Mouse (Mus musculus) megakaryocyte-erythroid progenitor cell, adult 5-6 weeks (primary cell): ENCODE results near the gene Bex6. TPM values are rescaled to one million over a fixed set of nuclear protein-coding genes. Genes with fewer than 3 reads are reported as not detected.
A peak's percentile ranks its signal among the peaks of the same experiment; 100 is the strongest.

Experiments
- ATAC-seq: replicated peaks from 2 replicates; pipeline ENCODE4 v1.8.0; 2016; ENCODE audit warnings: mild to moderate bottlenecking, inconsistent platforms; ENCODE audit not compliant: severe bottlenecking, poor library complexity, low FRiP score, low TSS enrichment
- total RNA-seq, 2 experiments: library from RNA; stranded (forward) in 1 of 2; stranded (reverse) in 1 of 2; fragments of 200-1000, 215-1000 nt in 1 of 2; fragments of >200 nt in 1 of 2; fragmentation: Nextera tagmentation in 1 of 2; gene quantifications; 2 replicates each; pipeline ENCODE4 v1.2.3; 2014 to 2017

Gene Bex6
- total RNA-seq (2014; fragmentation: Nextera tagmentation) (0.81 TPM in 1 of 2 replicates, not detected in the other), total RNA-seq (2017) (3.6 TPM in 1 of 2 replicates, not detected in the other)

DNA sequence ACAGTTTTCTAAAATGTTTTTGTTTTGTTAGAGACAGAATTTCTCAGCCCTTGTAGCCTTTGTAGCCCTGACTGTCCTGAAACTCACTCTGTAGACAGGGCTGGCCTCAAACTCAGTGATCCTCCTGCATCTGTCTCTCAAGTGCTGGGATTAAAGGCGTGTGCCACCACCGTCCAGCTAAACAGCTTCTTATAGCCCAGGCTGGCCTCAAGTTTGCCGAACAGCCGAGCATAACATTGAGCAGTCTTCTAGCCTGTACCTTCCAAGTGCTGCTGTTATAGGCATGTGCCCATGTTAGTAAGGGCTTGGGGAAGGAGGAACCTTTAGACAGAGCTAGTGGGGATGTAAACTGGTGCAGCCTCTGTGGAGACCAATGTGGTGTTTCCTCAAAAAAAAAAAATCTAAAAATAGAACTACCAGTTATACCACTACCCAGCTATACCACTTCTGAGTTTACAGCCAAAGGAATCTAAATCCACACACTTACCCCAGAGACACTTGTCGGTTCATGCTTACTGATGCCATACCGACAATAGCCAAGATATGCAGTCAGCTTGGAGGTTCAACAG, at the start of gene Bex6:
TSS of gene Bex6 (plus strand) at position 491 of the 569 bp plus-strand sequence.
- ATAC-seq = no peak

DNA sequence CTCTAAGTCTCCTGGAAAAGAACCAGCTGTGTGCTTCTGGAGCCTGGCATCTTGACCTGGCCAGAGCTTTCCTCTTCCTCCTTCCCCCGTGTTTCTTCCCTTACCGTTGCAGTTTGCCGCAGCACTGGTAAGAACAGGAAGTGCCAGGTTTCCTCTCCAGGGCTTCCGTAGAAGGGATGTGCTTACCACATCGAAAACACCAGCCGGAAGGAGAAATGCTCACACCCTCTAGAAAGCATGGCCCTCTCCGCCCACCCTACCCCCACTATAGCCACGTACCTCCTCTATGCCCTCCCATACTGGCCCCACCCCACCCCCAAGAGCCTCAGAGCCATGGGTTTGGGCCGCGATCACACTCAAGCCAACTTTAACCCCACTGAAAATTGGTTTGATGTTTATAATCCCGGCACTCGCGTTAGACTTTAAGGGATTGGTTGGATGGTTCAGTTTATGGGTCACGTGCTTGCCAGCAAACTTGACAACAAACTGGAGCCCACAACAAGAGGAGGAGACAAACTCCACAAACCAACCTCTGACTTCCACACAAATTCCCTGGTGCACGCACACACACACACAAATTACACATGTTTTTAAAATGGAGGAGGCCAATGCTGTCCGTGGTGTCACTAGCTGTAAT, 49.3 kb upstream of the Bex6 start:
- peak; percentile 82 for ATAC-seq

DNA sequence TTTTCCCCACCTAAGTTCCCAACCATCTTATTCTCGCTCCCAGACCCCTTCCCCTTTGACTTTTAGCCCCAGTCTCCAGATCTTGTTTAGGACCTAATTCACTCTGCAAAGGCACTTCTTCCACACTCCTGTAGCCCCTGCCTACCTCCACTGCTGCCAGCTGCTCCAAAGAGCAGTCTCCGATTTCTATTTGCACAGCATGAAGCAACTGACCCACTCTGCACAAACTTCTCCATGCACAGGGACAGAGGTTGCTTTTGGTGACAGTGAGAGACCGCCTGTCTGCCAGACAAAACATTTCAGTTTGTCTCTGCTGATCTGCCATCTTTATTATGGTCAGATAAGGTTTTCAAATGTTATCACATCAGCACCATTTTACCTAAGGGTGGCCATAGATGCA, 46.5 kb upstream of the Bex6 start:
- no peak for ATAC-seq

DNA sequence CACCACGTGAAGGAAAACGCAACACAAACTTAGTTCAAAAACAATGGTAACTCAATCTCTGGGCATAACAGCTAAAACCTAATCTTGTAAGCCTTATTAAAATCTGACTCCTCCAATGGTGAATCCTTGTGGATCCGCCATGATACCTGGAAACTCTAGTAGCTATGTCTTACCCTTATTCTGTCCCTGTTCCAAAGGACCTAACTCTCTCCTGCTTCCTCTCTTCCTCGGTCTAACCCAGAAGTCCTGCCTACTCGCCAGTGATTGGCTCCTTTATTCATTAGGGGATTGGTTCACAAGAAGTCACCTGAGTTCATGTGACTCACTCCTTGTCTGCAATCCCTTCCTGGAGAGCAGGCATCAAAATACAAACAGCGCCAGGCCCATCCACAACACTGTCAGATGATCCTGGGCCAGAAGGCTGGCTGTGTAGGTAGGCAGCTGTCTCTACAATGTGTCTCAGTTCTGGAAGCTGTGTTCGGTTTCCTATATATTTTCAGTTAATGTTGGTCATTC, 43.7 kb upstream of the Bex6 start:
- ATAC-seq = no peak

DNA sequence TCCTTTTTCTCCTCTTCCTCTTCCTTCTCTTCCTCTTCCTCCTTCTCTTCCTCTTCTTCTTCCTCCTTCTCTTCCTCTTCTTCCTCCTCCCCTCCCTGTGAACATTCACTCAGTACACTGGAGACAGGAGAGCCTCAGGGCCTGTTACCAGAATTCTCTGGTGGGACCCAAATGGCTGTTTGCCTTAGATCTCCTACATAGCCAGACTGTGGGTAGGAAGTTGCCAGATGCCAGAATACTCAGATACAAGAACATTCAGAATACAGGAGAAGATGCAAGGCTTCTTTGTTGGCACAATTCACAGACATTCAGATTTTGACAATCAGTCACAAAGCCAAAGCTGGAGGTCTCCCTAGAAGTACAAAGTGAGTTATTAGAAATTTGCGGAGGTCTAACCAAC, 40.7 kb upstream of the Bex6 start:
- ATAC-seq = no peak

DNA sequence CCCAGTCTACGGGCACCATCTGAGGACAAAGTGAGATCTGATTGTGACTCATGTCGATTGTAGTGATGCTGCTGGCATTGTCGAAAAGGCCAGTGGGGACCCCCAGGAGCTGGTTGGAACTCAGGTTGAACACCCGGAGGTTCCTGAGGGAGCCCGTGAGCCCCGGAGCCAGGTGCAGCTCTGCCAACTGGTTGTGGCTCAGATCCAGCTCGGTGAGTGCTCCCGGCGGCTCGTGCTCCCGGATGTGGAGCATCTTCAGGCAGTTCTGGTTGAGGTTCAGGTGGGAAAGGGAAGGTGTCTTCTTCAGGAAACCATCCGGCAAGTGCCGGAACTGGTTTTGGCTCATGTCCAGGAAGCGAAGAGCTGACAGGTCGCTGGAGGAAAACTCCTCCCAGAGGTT, 35.9 kb upstream of the Bex6 start:
- no peak for ATAC-seq

DNA sequence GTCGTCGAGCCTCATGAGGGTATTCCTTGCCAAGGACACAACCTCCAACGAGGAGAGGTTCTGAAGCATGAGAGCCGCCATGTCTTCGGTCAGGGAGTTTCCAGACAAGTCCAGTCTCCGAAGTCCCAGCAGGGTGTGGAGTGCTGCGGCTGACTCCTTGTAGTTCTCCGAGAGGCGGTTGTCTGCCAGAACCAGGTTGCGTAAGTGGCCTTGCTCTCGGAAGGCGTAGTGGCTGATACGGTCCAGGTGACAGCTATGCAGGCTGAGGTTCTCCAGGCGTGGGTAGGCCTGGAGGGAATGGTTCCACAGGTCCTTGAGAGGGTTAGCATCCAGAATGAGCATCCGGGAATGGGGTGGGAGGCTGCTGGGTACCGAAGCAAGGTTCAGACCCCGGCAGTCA, 35.0 kb upstream of the Bex6 start:
- no peak for ATAC-seq

DNA sequence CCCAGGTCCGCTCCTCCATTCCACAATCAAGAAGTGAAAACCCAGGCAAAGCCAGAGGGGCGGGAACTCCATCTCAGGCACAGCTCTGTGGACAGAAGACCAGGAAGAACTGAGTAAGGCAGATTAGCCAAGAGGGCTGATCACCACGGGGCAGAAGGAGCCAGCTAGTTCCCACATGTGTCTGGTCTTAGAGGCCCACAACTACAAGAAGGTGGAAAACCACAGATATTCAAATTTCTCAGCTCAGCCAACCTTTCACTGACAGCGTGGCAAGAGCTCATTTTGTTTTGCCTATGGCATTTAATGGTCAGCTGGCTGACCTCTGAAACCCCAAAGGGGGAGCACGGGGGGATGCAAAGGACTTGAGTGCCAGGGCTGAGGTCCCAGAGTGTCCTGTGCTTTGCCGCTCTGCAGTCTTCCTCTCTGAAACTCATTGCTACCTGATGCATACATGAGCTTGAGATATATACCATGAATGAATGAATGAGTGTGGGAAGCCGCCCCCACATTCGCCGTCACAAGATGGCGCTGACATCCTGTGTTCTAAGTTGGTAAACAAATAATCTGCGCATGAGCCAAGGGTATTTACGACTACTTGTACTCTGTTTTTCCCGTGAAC, 31.9 kb upstream of the Bex6 start:
- 0 out of 2 replicates have a peak, but pooled peaks have one; percentile 34 for ATAC-seq

DNA sequence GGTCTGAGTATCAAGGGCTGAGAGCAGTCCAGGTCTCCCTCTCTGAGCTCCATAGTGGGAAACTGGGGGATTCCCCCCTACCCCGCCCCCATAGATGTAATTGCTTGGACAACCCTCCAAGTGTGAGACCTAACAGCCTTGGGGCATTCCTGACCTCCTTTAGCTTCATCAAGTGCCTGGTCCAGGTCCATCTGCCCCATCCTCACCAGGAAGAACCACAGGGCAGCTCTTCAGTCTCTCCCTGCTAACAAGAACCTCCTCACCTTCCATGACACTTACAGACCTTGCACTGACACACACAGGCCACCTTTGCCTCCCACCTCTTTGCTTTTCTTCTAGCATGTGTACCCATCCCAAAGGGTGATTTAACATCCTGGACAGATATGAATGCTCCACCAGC, 25.6 kb upstream of the Bex6 start:
- ATAC-seq = no peak

DNA sequence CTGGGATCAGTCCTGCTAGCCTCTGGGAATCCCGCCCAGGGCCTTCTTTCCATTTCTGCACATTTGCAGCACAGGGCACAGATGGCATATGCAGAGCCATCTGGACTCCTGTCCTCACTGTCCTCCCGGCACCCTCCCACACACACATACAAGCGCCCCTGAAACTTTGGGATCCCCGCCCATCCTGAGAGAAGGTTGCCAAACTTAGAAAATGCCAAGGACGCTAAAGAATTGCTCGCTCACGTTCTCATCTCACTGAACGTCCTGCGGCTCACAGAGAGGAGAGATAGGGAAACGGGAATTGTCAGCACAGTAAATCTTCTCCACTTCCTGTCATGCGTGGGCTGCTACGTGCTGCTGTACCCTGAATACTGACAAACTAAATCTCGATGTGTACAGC, 25.2 kb upstream of the Bex6 start:
- no peak for ATAC-seq

DNA sequence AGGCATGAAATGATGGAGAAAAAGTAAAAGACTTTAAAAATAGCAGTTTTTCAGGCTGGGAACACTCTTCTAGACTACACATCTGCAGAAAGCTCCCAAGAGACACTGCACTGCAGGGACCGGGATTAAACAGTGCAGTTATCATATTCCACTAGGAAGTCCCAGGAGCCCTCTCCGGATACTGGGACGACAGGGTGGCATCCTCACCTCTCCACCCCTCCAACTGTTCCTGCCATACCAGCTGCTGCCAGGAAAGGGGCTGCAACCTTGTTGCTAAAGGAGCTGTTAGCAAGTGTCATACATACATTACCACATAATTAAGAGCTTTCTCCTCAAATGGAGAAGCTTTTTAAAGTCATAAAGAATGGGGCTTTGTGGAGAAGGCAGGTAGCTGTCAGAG, 22.9 kb upstream of the Bex6 start:
- no peak for ATAC-seq

DNA sequence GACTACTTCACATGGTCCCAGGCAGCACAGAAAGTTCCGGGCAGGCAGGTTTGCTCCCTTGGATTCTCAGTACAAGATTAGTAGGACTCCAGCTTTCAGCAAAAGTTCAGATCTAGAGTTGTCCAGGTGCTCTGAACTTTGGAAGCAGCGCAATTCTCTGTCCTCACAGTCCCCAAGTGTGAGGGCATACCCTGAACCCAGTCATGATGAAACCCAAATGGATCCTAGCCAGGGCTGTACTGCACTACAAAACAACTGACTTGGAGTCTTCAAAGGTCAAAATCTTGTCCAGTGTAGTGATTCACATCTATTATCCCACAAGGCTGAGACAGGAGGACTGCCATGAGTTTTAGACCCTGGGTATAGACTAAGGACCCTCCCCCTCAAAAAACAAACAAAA, 22.3 kb upstream of the Bex6 start:
- ATAC-seq = no peak

DNA sequence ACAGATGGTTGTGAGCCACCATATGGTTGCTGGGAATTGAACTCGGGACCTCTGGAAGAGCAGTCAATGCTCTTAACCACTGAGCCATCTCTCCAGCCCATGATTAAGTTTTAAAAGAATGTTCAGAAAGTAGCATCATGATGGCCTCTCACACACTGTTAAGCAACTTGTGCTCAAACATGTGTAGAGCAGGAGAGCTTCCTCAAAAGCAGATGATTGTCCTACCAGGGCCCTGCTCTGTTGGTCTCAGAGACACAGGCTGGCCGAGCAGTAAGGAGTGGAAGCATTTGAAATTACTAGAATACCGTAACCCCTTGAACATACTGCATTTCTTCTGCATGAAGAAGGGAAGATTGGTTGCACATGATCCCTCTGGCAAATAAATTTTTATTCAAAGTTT, 20.7 kb upstream of the Bex6 start:
- ATAC-seq = no peak

DNA sequence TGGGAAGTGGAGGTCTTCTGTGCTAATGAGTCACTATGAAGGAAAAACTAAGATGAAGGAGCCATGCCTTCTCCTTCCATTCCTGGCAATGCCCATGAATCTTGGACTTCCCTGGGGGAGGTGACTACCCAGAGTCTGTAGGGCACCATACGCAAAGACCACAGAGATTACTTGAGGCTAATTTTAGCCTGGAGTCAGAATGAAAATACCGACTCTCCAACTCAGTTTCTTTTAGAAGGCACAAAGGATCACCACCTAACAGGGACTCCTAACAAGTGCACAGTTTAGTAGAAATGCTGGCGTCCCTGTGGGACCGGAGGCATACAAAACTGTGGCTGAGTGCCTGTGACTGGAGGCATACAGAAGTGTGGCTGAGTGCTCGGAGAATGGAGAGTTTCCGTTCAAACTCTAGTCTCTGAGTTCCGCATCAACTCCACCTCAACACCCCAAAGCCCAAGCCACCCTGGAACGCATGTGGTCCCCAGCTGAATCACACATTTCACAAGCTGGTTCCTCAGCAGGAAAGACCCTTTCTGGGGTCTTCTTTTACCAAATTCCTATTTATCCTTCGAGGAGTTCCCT, 18.8 kb upstream of the Bex6 start:
- no peak for ATAC-seq

DNA sequence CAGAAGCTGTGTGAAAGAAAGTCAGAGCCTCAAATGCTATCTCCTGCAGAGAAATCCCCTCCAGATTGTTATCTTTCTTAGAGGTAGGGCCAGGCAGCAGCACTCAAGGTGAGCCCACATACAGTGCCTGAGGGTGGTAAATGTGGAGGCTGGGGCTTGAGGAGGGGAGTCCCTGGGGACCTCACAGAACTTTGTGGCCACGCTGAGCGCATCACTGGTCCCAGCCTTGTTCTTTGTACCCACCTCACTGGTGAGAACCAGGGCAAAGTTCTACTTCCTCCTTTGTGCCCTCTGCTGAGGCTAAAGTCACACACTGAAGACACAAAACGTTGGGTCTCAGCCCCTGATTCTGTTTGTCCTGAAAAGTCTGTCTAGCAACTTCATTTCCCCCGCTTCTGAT, 16.2 kb upstream of the Bex6 start:
- ATAC-seq = 0 out of 2 replicates have a peak, but pooled peaks have one; percentile 18

DNA sequence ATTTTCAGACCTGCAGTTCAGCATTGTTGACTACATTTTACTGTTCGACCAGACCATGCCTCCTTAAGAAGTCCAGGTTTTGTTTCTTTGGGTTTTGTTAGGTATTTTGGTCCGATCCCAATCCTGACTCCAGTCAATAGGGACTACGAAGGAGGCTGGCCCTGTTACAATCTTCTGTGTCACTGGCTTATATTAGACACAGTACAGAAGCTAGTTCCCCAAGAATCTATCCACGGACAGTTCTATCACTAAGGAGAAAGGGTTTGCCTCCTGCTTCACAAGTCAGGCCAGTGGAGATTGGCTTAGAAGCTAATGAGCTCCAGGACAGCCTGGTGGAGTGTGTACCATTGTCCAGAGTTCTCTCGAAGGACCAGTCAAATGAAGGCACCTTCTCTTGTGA, 15.7 kb upstream of the Bex6 start:
- ATAC-seq = no peak

DNA sequence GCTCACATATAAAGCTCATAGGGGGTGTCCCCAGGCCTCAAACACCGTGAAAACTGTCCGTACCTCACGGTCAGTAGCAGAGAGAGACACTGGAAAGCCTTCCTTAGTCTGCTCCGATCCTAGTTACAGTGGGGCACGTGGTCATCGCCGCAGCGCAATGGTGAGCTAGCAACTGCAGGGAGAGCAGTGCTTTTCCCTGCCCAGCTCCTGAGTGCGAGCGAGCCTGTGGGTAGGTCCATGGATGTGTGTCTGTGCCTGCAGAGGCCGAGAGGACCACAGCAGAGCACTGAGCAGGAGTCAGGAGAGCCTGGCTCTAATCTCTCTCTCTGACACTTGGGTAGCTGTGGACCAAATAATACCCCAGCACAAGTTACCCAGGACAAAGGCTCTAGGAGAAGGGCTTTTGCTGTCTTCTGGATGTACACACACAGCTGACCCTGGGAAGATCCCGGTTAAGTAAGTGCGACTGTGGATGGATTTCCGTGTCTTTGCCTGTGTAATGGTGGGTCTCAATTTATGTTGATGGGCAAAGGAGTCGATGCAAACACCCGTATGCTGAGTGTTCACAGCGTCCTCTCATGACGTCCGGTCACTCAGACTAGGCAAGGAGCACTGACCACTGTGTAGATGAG, 15.1 kb upstream of the Bex6 start:
- peak; percentile 33 for ATAC-seq

DNA sequence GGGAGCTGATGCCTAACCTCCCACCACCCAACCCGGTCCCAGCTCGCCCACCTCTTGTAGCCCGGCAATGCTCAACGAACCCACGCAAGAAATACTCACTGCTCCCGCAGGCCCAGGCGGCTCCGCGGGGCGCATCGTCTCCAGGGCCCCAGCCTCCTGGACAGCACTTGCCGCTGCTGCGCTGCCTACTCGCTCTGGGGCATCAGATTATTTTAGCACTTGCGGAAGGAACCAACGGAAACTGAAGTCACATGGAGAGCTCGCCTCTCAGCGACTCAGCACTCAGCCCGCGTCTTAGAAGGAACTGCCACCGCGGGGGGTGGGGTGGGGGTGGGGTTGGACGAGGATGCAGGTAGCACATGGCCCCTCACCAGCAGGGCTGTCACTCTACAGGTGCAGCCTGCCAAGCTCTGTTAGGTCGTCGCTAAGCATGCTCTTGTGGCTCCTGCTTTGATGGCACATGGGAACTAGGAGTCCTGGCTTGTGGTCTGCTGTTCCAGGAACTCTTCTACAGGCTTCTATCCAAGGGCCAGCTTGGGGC, 14.3 kb upstream of the Bex6 start, which contains the start of gene Nrros:
TSS of gene Nrros (minus strand) at position 314 of the 541 bp plus-strand sequence.
- ATAC-seq = peak; percentile 80

DNA sequence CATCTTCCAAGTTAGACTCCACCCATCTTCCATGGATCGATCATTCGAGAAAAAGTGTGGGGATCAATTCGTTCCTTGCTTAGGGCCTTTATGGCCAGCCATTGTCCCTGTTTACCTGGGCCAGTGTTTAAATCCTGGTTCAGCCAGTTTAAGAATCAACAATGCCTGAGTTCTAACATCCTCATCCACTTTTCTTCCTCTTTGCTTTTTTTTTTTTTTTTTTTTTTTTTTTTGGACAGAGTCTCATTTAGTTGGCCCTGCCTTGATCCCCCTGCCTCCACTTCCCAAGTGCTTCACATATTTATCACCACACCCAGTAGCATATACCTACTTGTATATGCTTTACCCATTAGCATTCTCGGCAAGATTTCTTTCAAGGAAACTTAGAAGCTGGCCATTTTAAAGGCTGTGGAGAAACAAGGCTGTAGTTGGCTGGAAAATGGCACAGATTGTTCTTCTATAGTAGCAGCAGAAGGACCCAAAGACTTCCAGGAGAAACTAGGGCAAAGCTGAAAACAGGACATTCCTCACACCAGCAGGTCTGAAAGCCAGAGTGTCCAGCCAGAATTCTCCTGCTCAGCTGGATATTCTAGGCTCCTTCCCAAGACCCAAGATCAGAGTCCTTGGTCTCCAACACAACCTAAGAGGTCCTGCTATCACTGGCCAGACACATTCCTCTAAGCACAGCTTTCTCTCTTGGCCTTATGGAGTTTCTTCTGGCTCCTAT, 11.6 kb upstream of the Bex6 start:
- ATAC-seq = no peak
